Mouse (Mus musculus): Measurements from ENCODE around the gene Fance.

Gene Fance

DNA sequence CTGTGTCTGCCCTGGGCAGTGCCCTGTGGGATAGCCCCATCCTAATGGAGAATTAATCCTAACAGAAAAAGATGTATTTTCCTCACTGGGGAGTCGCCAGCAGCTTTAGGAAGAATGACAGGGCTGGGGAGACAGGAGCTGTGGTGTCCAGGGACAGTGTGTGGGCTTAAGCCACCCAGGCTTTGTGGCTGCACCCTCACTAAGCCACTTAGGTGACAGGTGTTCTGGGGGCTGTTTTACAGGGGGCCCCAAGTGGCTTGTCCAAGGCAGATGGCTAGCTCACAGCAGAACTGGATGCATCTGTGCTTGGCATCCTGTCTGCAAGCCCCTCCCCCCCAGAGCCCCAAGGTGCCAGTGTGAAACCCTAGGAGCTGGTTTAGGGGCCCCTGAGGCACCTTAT, 58.6 kb downstream of the Fance start:
- TF ChIP-seq GATA4 (IDR thresholded peaks at IDR 0.05; ENCODE audit: insufficient replicate concordance, low read length), result no peak

DNA sequence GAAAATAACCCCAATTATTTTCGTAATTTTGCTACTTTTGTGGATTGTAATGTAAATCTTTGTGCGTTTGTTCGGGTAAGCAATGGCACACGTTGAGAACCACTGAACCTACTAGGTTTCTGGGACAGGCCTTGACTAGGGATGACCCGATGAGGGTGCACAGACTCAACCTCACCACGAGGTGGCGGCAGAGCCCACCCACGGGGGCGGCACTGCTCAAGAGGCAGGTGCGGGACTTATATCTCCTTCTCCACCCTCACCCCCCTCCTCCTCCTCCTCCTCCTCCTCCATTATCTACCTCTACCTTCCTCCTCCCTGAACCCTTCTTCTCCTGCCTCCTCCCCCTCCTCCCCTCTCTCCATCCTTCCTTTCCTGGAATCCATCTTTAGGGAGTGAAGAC, 60.5 kb downstream of the Fance start:
- no peak for TF ChIP-seq GATA4 (IDR thresholded peaks at IDR 0.05; ENCODE audit: insufficient replicate concordance, low read length)

DNA sequence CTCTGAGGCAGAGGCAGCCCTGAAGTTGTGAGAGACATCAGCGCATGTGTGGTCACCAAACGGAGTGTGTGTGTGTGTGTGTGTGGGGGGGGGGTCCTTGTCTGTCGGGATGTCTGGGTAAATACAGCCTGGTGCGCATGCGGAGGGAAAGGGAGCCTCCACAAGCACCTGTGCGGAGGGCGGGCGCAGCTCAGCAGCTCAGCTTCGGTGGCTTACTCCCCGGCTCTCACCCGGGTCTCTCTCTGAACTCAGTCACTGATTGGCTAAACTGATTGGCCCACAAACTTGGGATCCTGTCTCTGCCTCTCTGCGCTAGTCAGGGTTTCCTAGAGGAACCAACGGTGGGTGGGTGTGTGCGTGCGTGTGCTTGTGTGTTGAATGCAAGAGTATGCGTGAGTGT, 61.2 kb downstream of the Fance start:
- TF ChIP-seq GATA4 (IDR thresholded peaks at IDR 0.05; ENCODE audit: insufficient replicate concordance, low read length), result no peak

DNA sequence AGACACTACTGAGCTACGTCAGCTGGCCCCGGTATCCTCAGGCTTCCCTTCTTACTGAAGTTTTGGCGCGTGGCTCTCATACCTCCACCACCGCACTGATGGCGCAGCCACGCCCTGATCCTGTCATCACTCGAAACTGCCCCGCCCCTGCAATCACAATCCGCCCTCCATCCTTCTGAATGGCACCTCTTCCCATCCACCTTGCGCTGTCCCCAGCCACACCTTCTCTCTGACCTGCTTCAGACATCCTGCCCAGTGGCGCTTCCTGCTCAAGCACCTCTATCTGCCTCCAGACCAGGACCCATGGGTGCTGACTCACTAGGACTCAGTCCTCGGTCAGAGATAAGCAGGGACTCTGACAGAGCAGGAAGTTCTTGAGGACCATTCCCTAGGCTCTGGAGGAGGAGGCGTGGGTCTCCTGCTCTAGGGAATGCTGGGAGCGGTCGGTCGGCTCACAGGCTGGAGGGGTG, 62.3 kb downstream of the Fance start:
- TF ChIP-seq GATA4 (IDR thresholded peaks at IDR 0.05; ENCODE audit: insufficient replicate concordance, low read length), result no peak
